Mouse (Mus musculus) stomach, embryonic 14.5 days (tissue): ENCODE measurements at regions not wholly inside any gene's neighbourhood (a gene's known extent, or its start where the extent isn't known, plus 50 kb on each side); places are given as distances from the start of the nearest gene placed in this dataset.
"Not testable (repeated sequence)": the region's sequence is repeated elsewhere in the genome, so short reads cannot be mapped to it uniquely, and the experiment has no call there.

ENCODE experiments used
- ATAC-seq: fragments of 200-750 bp; cut with Nextera tagmentation; 2 replicates; pipeline ENCODE4 v1.8.0; 2017; ENCODE audit warnings: low read depth, moderate TSS enrichment; ENCODE audit not compliant: insufficient number of reproducible peaks, insufficient read depth, low FRiP score
- H3K27ac ChIP-seq: fragments of 300-500 bp; sonication (generic); 2 replicates; pipeline ENCODE4 v1.5.1; 2014; ENCODE audit warnings: mild to moderate bottlenecking, low read length, moderate library complexity, mixed read lengths
- H3K27me3 ChIP-seq: fragments of 300-500 bp; sonication (generic); 2 replicates; pipeline ENCODE4 v1.6.1; 2014; ENCODE audit warnings: low read length, control low read depth, mixed read lengths; ENCODE audit not compliant: control insufficient read depth, insufficient read depth
- H3K36me3 ChIP-seq: fragments of 300-500 bp; sonication (generic); 2 replicates; pipeline ENCODE4 v1.6.1; 2014; ENCODE audit warnings: mild to moderate bottlenecking, control low read depth, low read length, moderate library complexity, mixed read lengths; ENCODE audit not compliant: control insufficient read depth, insufficient read depth
- H3K4me1 ChIP-seq: fragments of 300-500 bp; sonication (generic); 2 replicates; pipeline ENCODE4 v1.6.1; 2014; ENCODE audit warnings: low read length, control low read depth, mixed read lengths; ENCODE audit not compliant: control insufficient read depth, insufficient read depth
- H3K4me2 ChIP-seq: fragments of 300-500 bp; sonication (generic); replicated peaks from 2 replicates; pipeline ENCODE4 v1.6.1; 2014; ENCODE audit warnings: low read depth, low read length, control low read depth
- H3K4me3 ChIP-seq: fragments of 300-500 bp; sonication (generic); 2 replicates; pipeline ENCODE4 v1.5.1; 2014; ENCODE audit warnings: low read depth, low read length, control low read depth
- H3K9ac ChIP-seq: fragments of 300-500 bp; sonication (generic); replicated peaks from 2 replicates; pipeline ENCODE4 v1.6.1; 2014; ENCODE audit warnings: low read depth, mild to moderate bottlenecking, control low read depth, low read length, moderate library complexity, mixed read lengths
- H3K9me3 ChIP-seq: fragments of 300-500 bp; sonication (generic); 2 replicates; pipeline ENCODE4 v1.6.1; 2016; ENCODE audit warnings: low read depth, low read length, control low read depth; ENCODE audit not compliant: control insufficient read depth
- WGBS: fragments of 180-500 bp; shearing (Covaris S2); extraction: QIAGEN DNeasy Blood & Tissue Kit; methylation state at CpG from one replicate; pipeline ENCODE4 v1.1.7; 2014; 5-methylcytosine and 5-hydroxymethylcytosine counted together

DNA sequence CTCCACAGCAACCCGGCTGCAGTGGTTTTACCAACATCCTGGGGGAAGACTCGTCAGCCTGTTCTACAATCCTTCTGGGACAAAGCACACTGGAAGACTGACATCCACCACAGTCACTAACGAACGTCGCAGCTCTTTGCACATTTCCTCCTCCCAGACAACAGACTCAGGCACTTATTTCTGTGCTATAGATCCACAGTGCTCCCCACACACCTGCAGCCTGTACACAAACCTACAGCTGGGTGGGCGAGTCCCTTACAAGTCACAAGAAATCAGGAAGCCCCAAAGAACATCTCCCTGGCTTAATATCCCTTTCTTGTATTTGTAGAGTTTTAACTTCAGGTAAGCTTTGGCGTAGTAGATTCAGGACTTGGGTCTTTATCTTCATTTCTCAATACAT lies 618.7 kb downstream of the Dad1 start:
- not testable (repeated sequence) for ATAC-seq, H3K4me1 ChIP-seq, H3K4me2 ChIP-seq, H3K4me3 ChIP-seq, H3K27me3 ChIP-seq, H3K36me3 ChIP-seq, H3K9me3 ChIP-seq, H3K9ac ChIP-seq, H3K27ac ChIP-seq
- WGBS, result 50% methylated on average over 7 of the region's 7 CpGs

DNA sequence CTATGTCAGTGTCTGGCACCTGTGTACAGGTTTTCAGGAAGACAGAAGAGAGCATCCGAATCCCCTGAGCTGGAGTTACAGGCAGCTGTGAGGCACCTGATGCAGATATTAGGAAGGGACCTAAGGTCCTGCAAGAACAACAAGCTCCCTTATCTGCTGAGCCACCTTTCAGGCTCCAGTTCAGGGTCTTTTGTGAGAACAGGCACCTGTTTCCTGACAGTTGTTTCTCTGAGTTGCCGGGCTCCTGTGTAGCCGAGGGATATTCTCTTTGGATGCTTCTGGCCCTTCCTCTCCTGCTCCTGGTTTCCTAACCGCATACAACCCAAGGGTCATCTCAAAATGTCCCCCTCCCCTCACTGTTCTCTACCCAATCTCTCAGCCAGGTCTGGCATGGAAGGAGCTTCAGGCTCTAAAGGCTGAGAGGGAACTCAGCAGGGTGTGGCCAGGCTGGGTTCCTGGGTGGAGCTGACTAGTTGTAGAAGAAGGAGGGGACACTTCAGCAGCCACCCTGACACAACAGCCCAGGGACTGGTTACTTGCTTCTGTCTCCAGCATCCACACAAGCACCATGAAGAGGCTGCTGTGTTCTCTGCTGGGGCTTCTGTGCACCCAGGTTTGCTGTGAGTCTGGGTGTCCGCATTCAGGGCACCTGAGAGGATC lies 619.5 kb downstream of the Dad1 start:
- H3K36me3 ChIP-seq, H3K9ac ChIP-seq, H3K4me3 ChIP-seq, H3K27me3 ChIP-seq, H3K9me3 ChIP-seq, H3K4me2 ChIP-seq, H3K27ac ChIP-seq, H3K4me1 ChIP-seq, ATAC-seq: not testable (repeated sequence)
- 20% methylated on average over 4 of the region's 5 CpGs for WGBS

DNA sequence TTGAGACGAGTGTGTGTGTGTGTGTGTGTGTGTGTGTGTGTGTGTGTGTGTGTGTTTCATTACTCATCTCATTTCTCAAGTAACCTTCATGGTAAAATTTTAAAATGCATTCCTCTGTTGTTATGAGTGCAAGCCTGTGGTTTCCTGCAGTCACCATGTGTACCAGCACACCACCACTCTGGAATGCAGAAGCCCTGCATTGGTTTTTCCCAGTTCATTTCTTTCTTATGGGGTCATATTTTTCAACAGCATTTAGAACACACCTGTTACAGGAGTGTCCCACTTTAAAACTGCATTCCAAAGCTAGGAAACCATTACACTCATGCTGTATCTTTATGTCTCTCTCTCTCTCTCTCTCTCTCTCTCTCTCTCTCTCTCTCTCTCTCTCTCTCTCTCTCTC lies 620.2 kb downstream of the Dad1 start:
- not testable (repeated sequence) for H3K27me3 ChIP-seq, H3K4me1 ChIP-seq, ATAC-seq, H3K27ac ChIP-seq, H3K9me3 ChIP-seq, H3K9ac ChIP-seq, H3K36me3 ChIP-seq, H3K4me2 ChIP-seq, H3K4me3 ChIP-seq
- 34% methylated on average over 1 of the region's 1 CpGs for WGBS

DNA sequence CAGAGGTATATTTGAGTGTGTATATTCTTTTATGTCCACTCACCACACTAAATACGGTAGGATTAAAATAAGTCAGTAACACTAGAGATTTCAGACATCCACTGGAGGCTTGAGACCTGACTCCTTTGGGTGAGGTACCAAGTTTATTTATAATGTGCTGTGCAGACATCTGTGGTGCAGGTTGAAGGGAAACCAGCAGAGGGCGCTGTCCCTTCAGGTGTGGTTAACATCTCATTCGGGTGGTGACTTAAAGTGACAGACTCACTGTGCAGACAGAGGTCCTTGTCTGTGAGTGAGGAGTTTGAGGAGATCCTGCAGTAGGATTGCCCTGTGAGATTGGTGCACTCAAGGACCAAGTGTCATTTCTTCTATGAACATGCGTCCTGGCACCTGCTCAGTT lies 632.5 kb downstream of the Dad1 start:
- H3K27ac ChIP-seq, H3K4me1 ChIP-seq, H3K4me2 ChIP-seq, H3K27me3 ChIP-seq, H3K9ac ChIP-seq, H3K9me3 ChIP-seq, H3K4me3 ChIP-seq, ATAC-seq, H3K36me3 ChIP-seq: not testable (repeated sequence)
- WGBS, result 58% methylated on average over 4 of the region's 4 CpGs

DNA sequence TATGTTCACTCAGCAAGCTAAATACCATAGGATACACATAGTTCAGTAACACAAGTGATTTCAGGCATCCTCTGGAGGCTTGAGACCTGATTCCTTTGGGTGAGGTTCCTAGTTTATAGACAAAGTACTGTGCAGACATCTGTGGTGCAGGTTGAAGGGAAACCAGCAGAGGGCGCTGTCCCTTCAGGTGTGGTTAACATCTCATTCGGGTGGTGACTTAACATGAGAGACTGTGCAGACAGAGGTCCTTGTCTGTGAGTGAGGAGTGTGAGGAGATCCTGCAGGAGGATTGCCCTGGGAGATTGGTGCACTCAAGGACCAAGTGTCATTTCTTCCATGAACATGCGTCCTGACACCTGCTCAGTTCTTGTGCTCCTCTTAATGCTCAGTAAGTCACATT lies 637.8 kb downstream of the Dad1 start:
- H3K4me2 ChIP-seq, H3K9me3 ChIP-seq, H3K4me3 ChIP-seq, H3K27ac ChIP-seq, ATAC-seq, H3K27me3 ChIP-seq, H3K36me3 ChIP-seq, H3K4me1 ChIP-seq, H3K9ac ChIP-seq: not testable (repeated sequence)
- 33% methylated on average over 3 of the region's 3 CpGs for WGBS

DNA sequence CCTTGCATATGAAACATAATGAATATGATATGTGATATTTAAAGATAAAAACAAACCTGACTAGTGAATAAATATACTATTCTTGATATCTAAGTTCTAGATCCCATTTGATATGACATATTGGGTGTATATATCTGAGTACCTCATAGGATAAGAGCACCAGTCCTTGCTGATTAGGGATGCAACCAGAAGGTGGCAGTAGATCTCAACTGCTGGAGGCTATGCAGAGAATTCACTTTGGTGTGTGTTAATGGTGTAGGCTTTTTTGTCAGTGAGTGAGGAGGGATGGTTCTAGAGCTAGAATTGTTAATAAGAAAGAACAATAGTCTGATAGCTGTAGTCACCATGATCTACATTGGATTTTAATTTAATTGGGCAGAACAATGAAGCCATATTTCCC lies 639.6 kb downstream of the Dad1 start:
- Histone ChIP-seq H3K27ac (no peak overlapping the region), H3K4me1 (no peaks in the 10 kb centered on the region), H3K4me3 (no peak overlapping the region), H3K27me3 (no peaks in the 10 kb centered on the region), H3K9ac (no peak overlapping the region), H3K9me3 (no peaks in the 10 kb centered on the region), H3K36me3 (no peaks in the 10 kb centered on the region), H3K4me2 (no peak overlapping the region)
- ATAC-seq, result no peak

DNA sequence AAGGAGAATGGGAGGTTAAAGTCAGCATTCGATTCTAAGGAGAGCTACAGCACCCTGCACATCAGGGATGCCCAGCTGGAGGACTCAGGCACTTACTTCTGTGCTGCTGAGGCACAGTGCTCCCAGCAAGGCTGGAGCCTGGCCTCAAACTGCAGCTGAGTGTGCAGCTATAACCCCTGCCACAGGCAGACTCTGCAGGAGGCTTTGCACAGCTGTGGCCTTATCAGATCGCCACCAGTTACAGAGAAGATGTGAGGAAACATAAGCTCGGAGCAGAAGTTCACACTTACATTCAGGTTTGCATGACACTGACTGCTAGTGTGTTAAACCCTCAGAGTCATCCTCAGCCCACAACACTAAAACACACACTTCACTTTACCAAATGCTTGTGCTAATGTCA lies 654.6 kb downstream of the Dad1 start:
- not testable (repeated sequence) for ATAC-seq, H3K4me3 ChIP-seq, H3K36me3 ChIP-seq, H3K4me2 ChIP-seq, H3K9ac ChIP-seq, H3K27ac ChIP-seq, H3K27me3 ChIP-seq, H3K4me1 ChIP-seq, H3K9me3 ChIP-seq
- 40% methylated on average over 3 of the region's 3 CpGs for WGBS

DNA sequence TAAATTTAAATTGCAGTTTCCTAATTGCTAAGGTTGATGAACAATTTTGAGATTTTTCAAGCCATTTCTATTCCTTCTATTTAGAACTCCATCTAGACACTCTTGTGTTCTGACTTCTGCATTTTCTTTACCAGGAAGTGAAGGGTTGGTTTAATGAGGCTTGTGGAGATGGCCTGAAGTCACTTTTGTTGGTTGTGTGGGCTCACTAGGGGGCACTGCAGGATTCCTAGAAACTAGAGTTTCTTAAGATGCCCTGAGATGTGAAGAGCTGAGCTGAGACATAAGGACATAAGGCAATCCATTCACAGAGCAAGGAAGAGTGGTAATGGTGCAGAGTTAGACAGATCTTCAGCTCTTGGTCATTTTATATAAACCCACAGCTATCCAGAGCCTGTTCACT lies 656.6 kb downstream of the Dad1 start:
- not testable (repeated sequence) for H3K9ac ChIP-seq, H3K4me3 ChIP-seq, ATAC-seq, H3K36me3 ChIP-seq, H3K4me2 ChIP-seq, H3K9me3 ChIP-seq, H3K4me1 ChIP-seq, H3K27ac ChIP-seq, H3K27me3 ChIP-seq

DNA sequence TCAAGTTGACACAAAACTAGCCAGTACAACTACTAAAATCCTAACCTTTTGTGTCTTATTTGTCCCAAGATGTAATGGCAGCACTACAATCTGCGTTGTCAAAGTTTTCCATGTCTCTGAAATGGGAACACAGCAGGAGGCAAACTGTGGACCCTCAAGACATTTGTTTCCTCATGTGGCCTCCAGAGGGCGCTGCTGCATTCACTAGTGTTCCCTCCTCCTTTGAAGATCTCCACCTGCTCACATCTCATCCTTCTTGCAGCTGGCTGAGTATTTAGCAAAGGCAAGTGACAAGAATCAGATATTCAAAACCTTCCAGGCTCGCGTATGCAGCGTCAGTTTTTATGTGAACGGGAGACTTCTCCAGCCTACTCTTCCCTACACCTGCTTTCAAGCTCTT lies 663.3 kb downstream of the Dad1 start:
- not testable (repeated sequence) for H3K9ac ChIP-seq

More for the DNA sequence above, 663.3 kb downstream of the Dad1 start:
- not testable (repeated sequence) for ATAC-seq, H3K4me3 ChIP-seq, H3K4me2 ChIP-seq, H3K9me3 ChIP-seq, H3K36me3 ChIP-seq, H3K4me1 ChIP-seq, H3K27me3 ChIP-seq, H3K27ac ChIP-seq
- WGBS, result 38% methylated on average over 6 of the region's 6 CpGs
